Mouse (Mus musculus): ENCODE measurements around the gene Aff1.

Aff1 gene

GRCm38 (mm10) chr5:103691624-103692530 is at the start of gene Aff1:
Gene Aff1, plus strand, starts transcription at chr5:103692374.
- no peak for DNase-seq (ENCODE audit: low read depth, low spot score)

- no peak for DNase-seq (ENCODE audit: low read depth, low spot score)
Measured at GRCm38 (mm10) chr5:103644167-103644566, 48.0 kb upstream of the Aff1 start.

DNA sequence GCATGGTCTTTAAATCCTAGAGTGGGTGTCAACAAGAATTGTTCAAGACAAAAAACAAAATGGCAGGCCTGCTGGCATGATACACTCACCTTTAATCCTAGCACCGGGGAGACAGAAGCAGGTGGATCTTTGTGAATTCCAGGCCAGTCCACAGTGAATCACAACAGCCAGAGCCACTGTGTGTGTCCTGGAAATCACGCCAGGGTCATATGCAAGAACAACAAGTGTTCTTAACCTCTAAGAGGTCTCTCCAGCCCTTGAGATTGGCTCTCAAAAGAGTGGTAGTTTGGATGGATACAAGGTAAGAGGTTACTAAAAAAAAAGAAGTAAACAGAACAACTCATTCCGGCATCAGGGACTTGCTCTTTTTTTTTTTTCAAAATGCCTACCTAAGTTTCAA is 44.9 kb upstream of the Aff1 start:
- DNase-seq (ENCODE audit: low read depth, low spot score) = no peak

GRCm38 (mm10) chr5:103654225-103654624 is 37.9 kb upstream of the Aff1 start:
- no peak for DNase-seq (ENCODE audit: low read depth, low spot score)

DNA sequence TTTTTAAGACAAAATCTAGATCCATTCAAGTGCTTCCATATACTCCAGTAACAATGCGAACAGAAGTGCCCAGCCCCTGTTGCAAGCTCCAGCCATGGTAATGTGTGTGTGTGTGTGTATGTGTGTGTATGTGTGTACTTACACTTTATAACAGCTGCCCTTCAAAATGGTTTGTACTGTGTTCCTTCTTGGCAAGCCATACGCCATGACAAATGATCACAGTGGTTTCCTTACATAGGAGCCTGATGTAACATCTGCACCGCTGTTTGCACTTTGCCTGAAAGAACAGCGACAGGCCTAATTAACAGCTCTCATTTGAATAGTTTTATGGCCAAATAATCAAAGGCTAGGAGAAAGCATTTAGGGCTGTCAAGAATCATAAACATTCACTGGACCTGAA is 37.4 kb upstream of the Aff1 start:
- DNase-seq (ENCODE audit: low read depth, low spot score) = no peak

GRCm38 (mm10) chr5:103655346-103656118 is 36.6 kb upstream of the Aff1 start, which contains the start of gene 1700016H13Rik:
Gene 1700016H13Rik, minus strand, starts transcription at chr5:103656010.
- no peak for DNase-seq (ENCODE audit: low read depth, low spot score)

DNA sequence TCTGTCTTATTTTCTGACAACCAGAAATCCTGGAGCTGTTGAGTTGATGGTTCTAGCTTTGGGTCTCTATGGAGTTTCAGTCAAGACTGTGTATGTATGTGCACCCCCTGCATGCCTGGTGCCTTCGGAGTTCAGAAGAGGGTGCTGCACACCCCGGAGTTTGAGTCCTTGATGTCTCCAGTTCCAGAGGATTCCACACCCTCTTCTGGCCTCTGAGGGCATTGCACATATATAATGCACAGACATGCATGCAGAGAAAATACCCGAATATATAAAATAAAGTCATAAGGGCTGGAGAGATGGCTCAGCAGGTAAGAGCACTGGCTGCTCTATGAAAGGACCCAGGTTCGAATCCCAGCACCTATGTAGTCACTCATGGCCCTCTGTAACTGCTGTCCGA is 33.3 kb upstream of the Aff1 start:
- no peak for DNase-seq (ENCODE audit: low read depth, low spot score)

DNA sequence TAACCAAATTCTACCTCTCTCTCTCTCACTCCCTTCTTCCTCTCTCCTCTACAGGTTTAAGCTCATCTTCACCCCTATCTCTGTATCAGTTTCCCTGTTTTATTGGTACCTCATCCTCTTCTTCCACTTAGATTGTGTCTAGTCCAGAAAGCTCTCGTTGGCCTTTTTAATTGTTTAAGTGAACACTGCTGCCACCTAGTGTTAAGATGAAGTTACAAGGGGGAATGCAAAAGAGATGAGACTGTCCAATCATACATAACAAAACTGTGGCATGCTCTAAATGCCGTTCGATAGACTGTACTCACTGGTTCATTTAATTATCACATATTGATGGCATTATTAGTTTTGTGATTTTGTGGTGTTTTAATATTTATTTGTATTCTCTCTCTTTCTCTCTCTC is 32.6 kb upstream of the Aff1 start:
- peak; percentile 33 for DNase-seq (ENCODE audit: low read depth, low spot score)

DNA sequence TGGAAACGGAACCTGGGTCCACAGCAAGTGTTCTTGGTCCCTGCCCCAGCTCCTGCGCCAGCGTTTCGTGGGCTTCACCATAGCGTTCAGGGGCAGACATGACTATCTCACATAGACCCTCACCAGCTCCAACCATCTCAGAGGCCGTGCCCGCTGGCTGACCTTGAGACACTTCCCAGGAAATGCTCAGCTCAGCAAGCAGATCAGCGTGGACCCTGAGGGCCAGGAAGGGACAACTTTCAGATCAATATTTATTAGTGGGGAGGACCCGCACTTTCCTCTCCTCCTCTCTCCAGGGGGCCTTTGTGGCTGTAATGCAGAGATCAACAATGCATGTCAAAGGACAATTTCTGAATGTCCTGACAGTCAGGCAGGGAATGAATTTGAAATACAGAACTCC is 27.2 kb upstream of the Aff1 start:
- no peak for DNase-seq (ENCODE audit: low read depth, low spot score)

- DNase-seq (ENCODE audit: low read depth, low spot score) = no peak
Measured at GRCm38 (mm10) chr5:103665876-103666275, 26.3 kb upstream of the Aff1 start.

DNA sequence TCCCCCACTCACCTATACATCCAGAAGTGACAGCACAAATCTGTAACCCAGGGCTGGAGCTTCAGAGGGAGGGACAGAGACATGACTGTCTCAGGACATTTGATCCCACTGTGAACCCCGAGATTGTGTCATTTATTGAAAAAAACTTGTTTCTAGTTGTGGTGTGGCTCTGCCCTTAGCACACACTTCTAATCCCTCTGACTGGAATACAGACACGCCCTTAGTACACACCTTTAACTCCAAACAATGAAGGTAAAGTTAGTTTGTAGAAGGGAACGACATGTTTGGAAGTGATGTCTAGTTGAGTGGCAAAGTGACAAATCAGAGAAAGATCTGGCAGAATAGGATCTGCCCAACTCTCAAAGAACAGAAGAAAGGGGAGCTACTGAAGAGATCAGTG is 20.3 kb upstream of the Aff1 start:
- DNase-seq (ENCODE audit: low read depth, low spot score) = no peak

DNA sequence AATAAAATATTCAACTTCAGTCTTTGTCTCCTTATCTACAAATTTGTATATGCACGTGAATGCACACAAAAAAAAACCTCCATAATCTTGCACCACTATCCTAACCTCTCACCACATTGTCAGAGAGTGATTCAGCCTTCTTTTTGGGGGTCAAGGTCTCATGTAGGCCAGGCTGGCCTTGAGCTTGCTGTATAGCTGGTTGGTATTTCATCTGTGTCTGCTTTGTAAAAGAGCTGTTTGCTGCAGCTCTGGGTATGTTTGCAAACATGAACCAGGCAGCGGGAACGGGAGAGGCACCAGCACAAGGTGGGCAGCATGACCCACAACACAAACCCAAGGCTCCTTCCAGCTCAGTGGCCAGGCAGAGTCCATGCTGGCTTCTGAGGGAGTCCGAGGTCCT is 18.6 kb upstream of the Aff1 start:
- no peak for DNase-seq (ENCODE audit: low read depth, low spot score)

- no peak for DNase-seq (ENCODE audit: low read depth, low spot score)
Measured at GRCm38 (mm10) chr5:103674482-103674881, 17.7 kb upstream of the Aff1 start.

DNA sequence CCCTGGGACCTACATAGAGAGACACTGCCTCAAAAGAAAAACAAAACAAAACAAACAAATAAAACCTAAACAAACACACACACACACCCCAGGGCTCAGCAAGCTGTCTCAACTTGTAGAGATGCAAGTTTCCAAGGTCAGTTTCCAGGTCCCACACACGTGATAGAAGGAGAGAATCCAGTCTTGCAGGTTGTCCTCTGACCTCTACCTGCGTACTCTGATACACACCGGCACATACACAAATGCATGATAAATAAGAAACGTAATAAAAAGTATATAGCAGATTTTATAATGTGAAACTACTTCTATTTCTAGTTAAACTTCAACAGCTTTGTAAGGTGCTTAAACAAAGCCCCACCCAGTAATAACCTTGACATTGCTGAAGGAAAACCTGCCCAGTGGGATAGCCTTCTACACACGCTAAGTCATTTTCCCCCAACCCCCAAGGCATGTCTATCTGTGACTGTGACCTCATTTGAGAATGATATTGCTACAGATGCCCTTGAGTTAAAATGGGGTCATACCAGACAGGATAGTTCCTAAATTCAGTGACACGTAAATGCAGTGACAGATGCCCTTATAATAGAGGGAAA is 15.8 kb upstream of the Aff1 start:
- no peak for DNase-seq (ENCODE audit: low read depth, low spot score)

GRCm38 (mm10) chr5:103677894-103678293 is 14.3 kb upstream of the Aff1 start:
- no peak for DNase-seq (ENCODE audit: low read depth, low spot score)

GRCm38 (mm10) chr5:103678974-103679373 is 13.2 kb upstream of the Aff1 start:
- no peak for DNase-seq (ENCODE audit: low read depth, low spot score)

GRCm38 (mm10) chr5:103680381-103680780 is 11.8 kb upstream of the Aff1 start:
- DNase-seq (ENCODE audit: low read depth, low spot score) = peak; percentile 35

- DNase-seq (ENCODE audit: low read depth, low spot score) = no peak
Measured at GRCm38 (mm10) chr5:103681824-103682223, 10.3 kb upstream of the Aff1 start.

GRCm38 (mm10) chr5:103689645-103690044 is 2.5 kb upstream of the Aff1 start:
- DNase-seq (ENCODE audit: low read depth, low spot score) = no peak

DNA sequence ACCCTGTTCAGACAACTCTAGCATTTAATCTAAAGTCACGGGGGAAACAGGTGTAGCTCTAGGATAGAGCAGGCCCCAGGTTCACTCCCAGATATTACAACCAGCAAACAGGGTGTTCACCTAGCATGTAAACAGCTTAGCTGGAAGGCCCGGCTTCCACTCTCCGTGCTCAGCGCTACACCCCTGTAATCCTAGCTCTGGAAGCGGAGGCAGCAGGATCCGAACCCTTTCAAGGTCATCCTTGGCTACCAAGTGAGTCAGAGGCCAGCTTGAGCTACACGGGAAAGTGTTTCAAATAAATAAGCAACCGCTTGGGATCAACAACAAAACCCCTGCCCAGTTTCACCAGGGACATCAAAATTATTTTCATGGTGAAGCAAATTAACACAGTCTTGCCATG is 2.0 kb upstream of the Aff1 start:
- DNase-seq (ENCODE audit: low read depth, low spot score) = no peak

- no peak for DNase-seq (ENCODE audit: low read depth, low spot score)
Measured at GRCm38 (mm10) chr5:103691171-103691570, 1.0 kb upstream of the Aff1 start.

GRCm38 (mm10) chr5:103692531-103693040 is 412 bp downstream of the Aff1 start:
- DNase-seq (ENCODE audit: low read depth, low spot score) = no peak
